Mouse (Mus musculus): Measurements from ENCODE around the gene Ccsap. TPM values are rescaled to one million over a fixed set of nuclear protein-coding genes. Genes with fewer than 3 reads are reported as not detected.

The Ccsap gene
- total RNA-seq, 1 experiment = 5.1 TPM

DNA sequence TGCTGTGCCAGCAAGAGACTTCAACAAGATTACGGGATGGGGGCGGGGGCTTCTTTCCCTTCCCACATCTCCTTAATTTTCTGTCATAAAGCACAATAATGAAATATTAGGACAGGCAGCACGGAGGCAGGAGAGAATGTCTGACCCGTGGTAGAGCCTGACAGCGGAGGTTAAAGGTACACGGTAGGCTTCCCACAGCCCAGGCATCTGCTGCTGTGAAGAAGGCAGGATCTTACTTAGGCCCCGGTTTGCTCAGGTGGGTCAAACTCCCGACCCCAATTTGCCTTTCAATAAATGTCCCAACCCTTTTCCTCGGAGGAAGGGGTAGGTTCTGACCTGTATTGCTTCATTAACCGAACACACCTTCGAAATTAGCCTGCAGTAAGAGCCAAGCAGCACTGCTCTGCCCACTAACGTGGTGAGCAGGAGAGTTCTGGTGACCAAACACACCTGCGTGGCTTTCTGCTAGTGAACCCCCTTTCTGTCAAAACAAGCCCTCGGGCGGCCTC, 54.7 kb downstream of the Ccsap start:
- Histone ChIP-seq H3K4me1 (ENCODE audit: control insufficient read depth in 2 of 2, insufficient read depth in 2 of 2, low read length in 2 of 2, poor library complexity in 1 of 2) (peaks cover 14 to 19% of the 10 kb centered on the region in 2 experiments; a peak in 3 of 4 replicates), H3K4me3 (ENCODE audit: insufficient read depth in 1 of 2, low read depth in 1 of 2, low read length in 2 of 2, poor library complexity in 1 of 2, severe bottlenecking in 1 of 2) (peak overlapping the region; percentile 89 to 97), H3K9me3 (ENCODE audit: control insufficient read depth, insufficient read depth, low read depth, low read length) (no peaks in the 10 kb centered on the region), H3K9ac (ENCODE audit: insufficient read depth, low read depth, low read length, poor library complexity, severe bottlenecking) (peak overlapping the region; percentile 64; the same call in 1 of the 2 replicates), H3K27ac (ENCODE audit: insufficient read depth, low read depth, low read length, poor library complexity, severe bottlenecking) (no peak overlapping the region; the same call in 1 of the 2 replicates), H3K36me3 (ENCODE audit: control insufficient read depth, insufficient read depth, low read length, poor library complexity, severe bottlenecking) (no peaks in the 10 kb centered on the region)
- TF ChIP-seq HCFC1 (IDR thresholded peaks at IDR 0.05; ENCODE audit: borderline replicate concordance, insufficient read depth, low read length) = no peak
- no peak for TF ChIP-seq CHD2 (IDR thresholded peaks at IDR 0.05; ENCODE audit: low read depth, low read length)
- no peak for TF ChIP-seq ZC3H11A (IDR thresholded peaks at IDR 0.05; ENCODE audit: borderline replicate concordance, low read depth, low read length)
- no peak for TF ChIP-seq MAFK (IDR thresholded peaks at IDR 0.05; ENCODE audit: insufficient read depth, low read depth, low read length)
- TF ChIP-seq ZNF384 (IDR thresholded peaks at IDR 0.05; ENCODE audit: low read depth, low read length) = no peak
- no peak for DNase-seq (ENCODE audit: low read depth, low spot score)
- in situ Hi-C loops (cut with MboI; ENCODE audit: low sequenced_read_pairs in 2 of 2, unreplicated experiment in 2 of 2) = no loop called here

DNA sequence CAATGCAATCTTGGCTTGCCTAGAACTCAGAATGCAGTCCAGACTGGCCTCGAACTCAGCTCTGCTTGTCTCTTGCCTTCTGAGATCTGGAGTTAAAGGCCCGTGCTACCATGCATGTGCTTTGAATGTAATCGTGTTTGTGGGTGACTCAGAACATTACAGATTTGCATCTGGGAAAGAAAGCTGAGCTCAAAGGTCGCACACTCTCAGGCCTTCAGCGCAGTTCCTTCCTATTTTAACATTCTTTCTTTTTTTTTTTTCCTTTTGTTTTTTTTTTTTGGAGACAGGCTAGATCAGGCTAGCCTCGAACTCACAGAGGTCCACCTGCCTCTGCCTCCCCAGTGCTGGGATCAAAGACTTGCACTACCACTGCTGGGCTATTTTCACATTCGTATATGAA, 55.4 kb downstream of the Ccsap start:
- Histone ChIP-seq H3K9me3 (ENCODE audit: control insufficient read depth, insufficient read depth, low read depth, low read length) (no peaks in the 10 kb centered on the region), H3K4me1 (ENCODE audit: control insufficient read depth in 2 of 2, insufficient read depth in 2 of 2, low read length in 2 of 2, poor library complexity in 1 of 2) (peaks cover 12 to 16% of the 10 kb centered on the region in 2 experiments; a peak in 3 of 4 replicates), H3K9ac (ENCODE audit: insufficient read depth, low read depth, low read length, poor library complexity, severe bottlenecking) (no peak overlapping the region), H3K27ac (ENCODE audit: insufficient read depth, low read depth, low read length, poor library complexity, severe bottlenecking) (no peak overlapping the region), H3K4me3 (ENCODE audit: insufficient read depth in 1 of 2, low read depth in 1 of 2, low read length in 2 of 2, poor library complexity in 1 of 2, severe bottlenecking in 1 of 2) (no peak overlapping the region), H3K36me3 (ENCODE audit: control insufficient read depth, insufficient read depth, low read length, poor library complexity, severe bottlenecking) (no peaks in the 10 kb centered on the region)
- TF ChIP-seq CHD2 (IDR thresholded peaks at IDR 0.05; ENCODE audit: low read depth, low read length) (no peak), ZNF384 (IDR thresholded peaks at IDR 0.05; ENCODE audit: low read depth, low read length) (no peak), MAFK (IDR thresholded peaks at IDR 0.05; ENCODE audit: insufficient read depth, low read depth, low read length) (no peak), ZC3H11A (IDR thresholded peaks at IDR 0.05; ENCODE audit: borderline replicate concordance, low read depth, low read length) (no peak), HCFC1 (IDR thresholded peaks at IDR 0.05; ENCODE audit: borderline replicate concordance, insufficient read depth, low read length) (no peak)
- in situ Hi-C loops (cut with MboI; ENCODE audit: low sequenced_read_pairs in 2 of 2, unreplicated experiment in 2 of 2) = no loop called here
- no peak for DNase-seq (ENCODE audit: low read depth, low spot score)

DNA sequence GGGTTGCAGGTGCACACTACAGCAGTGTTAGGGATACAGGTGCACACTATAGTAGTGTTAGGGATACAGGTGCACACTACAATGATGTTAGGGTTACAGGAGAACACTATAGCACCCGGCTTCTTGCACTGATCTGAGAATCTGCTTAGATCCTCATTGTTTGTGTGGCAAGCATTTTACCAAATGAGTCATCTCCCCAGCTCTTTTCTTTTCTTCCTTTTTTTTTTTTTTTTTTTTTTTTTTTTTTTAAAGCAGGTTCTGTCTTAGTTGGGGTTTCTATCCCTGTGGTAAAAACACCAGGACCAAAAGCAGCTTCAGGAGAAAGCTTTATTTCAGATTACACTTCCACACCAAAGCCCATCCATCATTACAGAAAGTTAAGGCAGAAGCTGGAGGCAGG, 56.4 kb downstream of the Ccsap start:
- no peak for DNase-seq (ENCODE audit: low read depth, low spot score)
- Histone ChIP-seq H3K36me3 (ENCODE audit: control insufficient read depth, insufficient read depth, low read length, poor library complexity, severe bottlenecking) (no peaks in the 10 kb centered on the region), H3K4me1 (ENCODE audit: control insufficient read depth in 2 of 2, insufficient read depth in 2 of 2, low read length in 2 of 2, poor library complexity in 1 of 2) (peaks cover 9% of the 10 kb centered on the region in 2 experiments; a peak in 2 of 4 replicates), H3K4me3 (ENCODE audit: insufficient read depth in 1 of 2, low read depth in 1 of 2, low read length in 2 of 2, poor library complexity in 1 of 2, severe bottlenecking in 1 of 2) (no peak overlapping the region), H3K27ac (ENCODE audit: insufficient read depth, low read depth, low read length, poor library complexity, severe bottlenecking) (no peak overlapping the region), H3K9ac (ENCODE audit: insufficient read depth, low read depth, low read length, poor library complexity, severe bottlenecking) (no peak overlapping the region), H3K9me3 (ENCODE audit: control insufficient read depth, insufficient read depth, low read depth, low read length) (no peaks in the 10 kb centered on the region)
- no peak for TF ChIP-seq ZNF384 (IDR thresholded peaks at IDR 0.05; ENCODE audit: low read depth, low read length)
- no peak for TF ChIP-seq CHD2 (IDR thresholded peaks at IDR 0.05; ENCODE audit: low read depth, low read length)
- TF ChIP-seq HCFC1 (IDR thresholded peaks at IDR 0.05; ENCODE audit: borderline replicate concordance, insufficient read depth, low read length) = no peak
- TF ChIP-seq MAFK (IDR thresholded peaks at IDR 0.05; ENCODE audit: insufficient read depth, low read depth, low read length) = no peak
- no peak for TF ChIP-seq ZC3H11A (IDR thresholded peaks at IDR 0.05; ENCODE audit: borderline replicate concordance, low read depth, low read length)
- in situ Hi-C loops (cut with MboI; ENCODE audit: low sequenced_read_pairs in 2 of 2, unreplicated experiment in 2 of 2) = no loop called here

DNA sequence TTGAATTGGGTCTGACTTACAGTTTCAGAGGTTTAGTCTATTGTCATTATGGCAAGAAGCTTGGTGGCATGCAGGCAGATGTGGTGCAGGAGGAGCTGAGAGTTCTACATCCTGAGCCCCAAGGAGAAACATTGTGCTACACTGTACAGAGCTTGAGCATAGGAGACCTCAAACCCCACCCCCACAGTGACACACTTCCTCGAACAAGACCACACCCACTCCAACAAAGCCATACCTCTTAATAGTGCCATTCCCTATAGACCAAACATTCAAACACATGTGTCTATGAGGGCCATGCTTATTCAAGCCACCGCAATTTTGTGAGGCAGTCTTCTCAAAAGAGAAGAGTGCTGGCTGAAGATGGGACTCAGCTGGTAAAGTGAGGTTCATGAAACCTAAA, 58.5 kb downstream of the Ccsap start:
- in situ Hi-C loops (cut with MboI; ENCODE audit: low sequenced_read_pairs in 2 of 2, unreplicated experiment in 2 of 2) = no loop called here
- no peaks in the 10 kb centered on the region for H3K36me3 ChIP-seq (ENCODE audit: control insufficient read depth, insufficient read depth, low read length, poor library complexity, severe bottlenecking)
- no peak for TF ChIP-seq MAFK (IDR thresholded peaks at IDR 0.05; ENCODE audit: insufficient read depth, low read depth, low read length)
- no peak for TF ChIP-seq HCFC1 (IDR thresholded peaks at IDR 0.05; ENCODE audit: borderline replicate concordance, insufficient read depth, low read length)
- TF ChIP-seq ZNF384 (IDR thresholded peaks at IDR 0.05; ENCODE audit: low read depth, low read length) = no peak
- no peak for TF ChIP-seq ZC3H11A (IDR thresholded peaks at IDR 0.05; ENCODE audit: borderline replicate concordance, low read depth, low read length)
- no peak for TF ChIP-seq CHD2 (IDR thresholded peaks at IDR 0.05; ENCODE audit: low read depth, low read length)
- H3K27ac ChIP-seq (ENCODE audit: insufficient read depth, low read depth, low read length, poor library complexity, severe bottlenecking) = no peak overlapping the region
- H3K4me1 ChIP-seq (ENCODE audit: control insufficient read depth in 2 of 2, insufficient read depth in 2 of 2, low read length in 2 of 2, poor library complexity in 1 of 2) = no peaks in the 10 kb centered on the region
- no peaks in the 10 kb centered on the region for H3K9me3 ChIP-seq (ENCODE audit: control insufficient read depth, insufficient read depth, low read depth, low read length)
- no peak overlapping the region for H3K4me3 ChIP-seq (ENCODE audit: insufficient read depth in 1 of 2, low read depth in 1 of 2, low read length in 2 of 2, poor library complexity in 1 of 2, severe bottlenecking in 1 of 2)
- H3K9ac ChIP-seq (ENCODE audit: insufficient read depth, low read depth, low read length, poor library complexity, severe bottlenecking) = no peak overlapping the region
- DNase-seq (ENCODE audit: low read depth, low spot score) = no peak
